Mouse (Mus musculus) heart, postnatal 0 days (tissue): ENCODE data around the gene Mrtfa. TPM values are rescaled to one million over a fixed set of nuclear protein-coding genes. Genes with fewer than 3 reads are reported as not detected.

Experiments used
- ATAC-seq: fragments of 200-750 bp; cut with Nextera tagmentation; 2 replicates; pipeline ENCODE4 v1.8.0; 2017; ENCODE audit warnings: low read depth, moderate number of reproducible peaks, moderate library complexity; ENCODE audit not compliant: insufficient read depth
- DNase-seq: peaks from one replicate; pipeline ENCODE4 v3.0.0-alpha.2; 2016; ENCODE audit warnings: low spot score
- H3K27ac ChIP-seq: fragments of 300-500 bp; sonication (generic); 2 replicates; pipeline ENCODE4 v1.5.1; 2014; ENCODE audit warnings: low read depth, mild to moderate bottlenecking
- H3K27me3 ChIP-seq: fragments of 300-500 bp; sonication (generic); 2 replicates; pipeline ENCODE4 v1.6.1; 2014; ENCODE audit warnings: low read length, mixed read lengths; ENCODE audit not compliant: control insufficient read depth, insufficient read depth
- H3K36me3 ChIP-seq: fragments of 300-500 bp; sonication (generic); replicated peaks from 2 replicates; pipeline ENCODE4 v1.6.1; 2014; ENCODE audit warnings: low read length, mixed read lengths; ENCODE audit not compliant: control insufficient read depth, insufficient read depth
- H3K4me1 ChIP-seq: fragments of 300-500 bp; sonication (generic); 2 replicates; pipeline ENCODE4 v1.6.1; 2014; ENCODE audit warnings: antibody characterized with exemption; ENCODE audit not compliant: control insufficient read depth, insufficient read depth
- H3K4me2 ChIP-seq: fragments of 300-500 bp; sonication (generic); 2 replicates; pipeline ENCODE4 v1.6.1; 2014; ENCODE audit warnings: low read depth, mild to moderate bottlenecking, low read length, moderate library complexity
- H3K4me3 ChIP-seq: fragments of 300-500 bp; sonication (generic); 2 replicates; pipeline ENCODE4 v1.5.1; 2014; ENCODE audit warnings: low read depth, low read length
- H3K9ac ChIP-seq: fragments of 300-500 bp; sonication (generic); replicated peaks from 2 replicates; pipeline ENCODE4 v1.6.1; 2014; ENCODE audit warnings: low read depth, low read length, mixed read lengths
- H3K9me3 ChIP-seq: fragments of 300-500 bp; sonication (generic); replicated peaks from 2 replicates; pipeline ENCODE4 v1.6.1; 2016; ENCODE audit warnings: low read length; ENCODE audit not compliant: control insufficient read depth
- CTCF ChIP-seq: IDR thresholded peaks from 2 replicates; pipeline ENCODE4 v1.5.1; 2016; ENCODE audit warnings: antibody characterized with exemption, control low read depth, low read depth
- EP300 ChIP-seq: IDR thresholded peaks from 2 replicates; pipeline ENCODE4 v1.6.1; 2016; ENCODE audit warnings: antibody characterized with exemption, low read depth
- WGBS: fragments of 180-500 bp; shearing (Covaris S2); extraction: QIAGEN DNeasy Blood & Tissue Kit; methylation state at CpG from one replicate; pipeline ENCODE4 v1.1.7; 2014; 5-methylcytosine and 5-hydroxymethylcytosine counted together
- polyA plus RNA-seq: library from polyadenylated mRNA; unstranded; fragments of >200 nt; fragmentation: Nextera tagmentation; extraction: Ambion mirVana; gene quantifications from 2 replicates; pipeline ENCODE4 v1.2.1, GENCODE M21; 2015
- total RNA-seq: library from RNA; depleted of rRNA; stranded (reverse); fragments of >200 nt; gene quantifications from 2 replicates; pipeline ENCODE4 v1.2.3, GENCODE M21; 2014; ENCODE audit warnings: low replicate concordance

Gene Mrtfa
- total and polyA plus RNA-seq, 2 experiments from 2014 or later = 4.9 to 26.0 TPM

DNA sequence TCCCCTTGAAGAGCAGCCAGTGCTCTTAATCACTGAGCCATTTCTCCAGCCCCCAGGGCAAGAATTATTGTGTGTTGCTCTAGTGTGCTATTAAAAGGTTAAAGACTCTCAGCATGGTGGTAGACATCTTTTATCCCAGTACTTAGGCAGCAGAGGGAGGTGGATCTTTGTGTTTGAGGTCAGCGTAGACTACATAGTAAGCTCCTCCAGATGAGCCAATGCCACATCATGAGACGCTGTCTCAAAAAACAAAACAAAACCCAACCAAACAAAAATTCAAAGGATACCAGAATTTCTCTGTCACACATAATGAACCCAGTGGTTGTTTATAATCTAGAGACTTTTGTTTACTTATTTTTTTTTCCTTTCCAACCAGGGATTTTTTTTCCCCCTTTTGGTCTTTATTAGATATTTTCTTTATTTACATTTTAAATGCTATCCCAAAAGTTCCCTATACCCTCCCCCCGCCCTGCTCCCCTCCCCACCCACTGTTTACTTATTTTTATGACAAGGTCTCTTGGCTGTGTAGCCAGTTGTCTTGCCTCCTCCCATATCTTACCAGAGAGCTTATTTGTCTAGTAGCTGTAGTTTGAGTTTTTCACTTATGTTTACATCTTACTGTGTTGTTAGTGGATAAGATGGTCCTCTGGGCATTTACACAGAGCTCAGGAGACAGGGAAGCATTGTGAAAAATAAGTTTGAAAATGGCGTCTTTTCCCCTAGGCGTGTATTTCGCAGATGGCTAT is 194.3 kb downstream of the Mrtfa start:
- H3K36me3 ChIP-seq = no peaks in the 10 kb centered on the region
- H3K4me2 ChIP-seq = no peak overlapping the region
- ATAC-seq (no peak), DNase-seq (no peak)
- no peaks in the 10 kb centered on the region for H3K4me1 ChIP-seq
- no peaks in the 10 kb centered on the region for H3K27me3 ChIP-seq
- H3K9ac ChIP-seq = no peak overlapping the region
- WGBS = 92% methylated on average over 6 of the region's 6 CpGs
- H3K9me3 ChIP-seq = no peaks in the 10 kb centered on the region
- H3K27ac ChIP-seq = no peak overlapping the region
- TF ChIP-seq EP300 = no peak
- TF ChIP-seq CTCF = no peak
- H3K4me3 ChIP-seq = no peak overlapping the region

DNA sequence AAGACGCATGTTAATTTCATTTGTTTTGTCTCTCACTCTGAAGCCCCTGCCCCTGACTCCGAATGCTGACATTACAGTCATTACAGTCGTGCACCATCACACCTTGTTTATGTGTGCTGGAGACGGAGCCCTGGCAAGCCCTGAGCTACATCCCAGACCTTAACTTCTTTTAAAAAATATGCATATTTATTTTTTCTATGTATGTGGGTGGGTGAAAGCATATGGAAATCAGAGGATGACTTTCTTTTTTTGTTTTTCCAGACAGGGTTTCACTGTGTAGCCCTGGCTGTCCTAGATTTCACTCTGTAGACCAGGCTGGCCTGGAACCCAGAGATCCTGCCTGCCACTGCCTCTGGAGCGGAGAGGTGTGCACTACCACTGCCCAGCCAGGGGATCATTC is 195.6 kb downstream of the Mrtfa start:
- TF ChIP-seq CTCF = no peak
- TF ChIP-seq EP300 = no peak
- H3K27ac ChIP-seq = no peak overlapping the region
- 86% methylated on average over 5 of the region's 5 CpGs for WGBS
- H3K4me1 ChIP-seq = no peaks in the 10 kb centered on the region
- DNase-seq (no peak), ATAC-seq (no peak)
- no peak overlapping the region for H3K4me3 ChIP-seq
- H3K4me2 ChIP-seq = no peak overlapping the region
- no peaks in the 10 kb centered on the region for H3K27me3 ChIP-seq
- no peak overlapping the region for H3K9ac ChIP-seq
- H3K9me3 ChIP-seq = no peaks in the 10 kb centered on the region
- no peaks in the 10 kb centered on the region for H3K36me3 ChIP-seq

DNA sequence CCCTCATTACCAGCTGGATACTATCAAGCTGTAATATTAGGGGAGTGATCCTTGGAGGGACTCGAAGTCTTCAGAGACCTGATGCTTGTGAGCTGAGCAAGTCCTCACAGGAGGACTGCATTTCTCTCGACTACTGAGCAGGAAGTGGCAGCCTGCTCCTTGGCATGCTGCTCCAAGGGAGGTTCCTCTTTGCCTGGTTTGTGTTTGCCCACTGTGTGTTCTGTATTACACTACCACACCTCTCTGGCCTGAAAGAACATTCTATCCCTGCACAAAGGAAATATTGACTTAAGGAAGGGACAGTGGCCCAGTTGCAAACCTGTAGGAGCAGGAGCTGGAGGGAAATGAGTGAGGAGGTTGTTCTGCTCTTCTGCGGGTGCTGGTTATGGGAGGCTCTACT is 200.8 kb downstream of the Mrtfa start:
- Histone ChIP-seq H3K4me1 (no peaks in the 10 kb centered on the region), H3K4me2 (no peak overlapping the region), H3K36me3 (no peaks in the 10 kb centered on the region), H3K9ac (no peak overlapping the region), H3K27me3 (no peaks in the 10 kb centered on the region), H3K4me3 (no peak overlapping the region), H3K27ac (no peak overlapping the region), H3K9me3 (no peaks in the 10 kb centered on the region)
- no peak for ATAC-seq
- no peak for DNase-seq
- WGBS = 62% methylated on average over 3 of the region's 3 CpGs
- TF ChIP-seq CTCF = no peak
- TF ChIP-seq EP300 = no peak

DNA sequence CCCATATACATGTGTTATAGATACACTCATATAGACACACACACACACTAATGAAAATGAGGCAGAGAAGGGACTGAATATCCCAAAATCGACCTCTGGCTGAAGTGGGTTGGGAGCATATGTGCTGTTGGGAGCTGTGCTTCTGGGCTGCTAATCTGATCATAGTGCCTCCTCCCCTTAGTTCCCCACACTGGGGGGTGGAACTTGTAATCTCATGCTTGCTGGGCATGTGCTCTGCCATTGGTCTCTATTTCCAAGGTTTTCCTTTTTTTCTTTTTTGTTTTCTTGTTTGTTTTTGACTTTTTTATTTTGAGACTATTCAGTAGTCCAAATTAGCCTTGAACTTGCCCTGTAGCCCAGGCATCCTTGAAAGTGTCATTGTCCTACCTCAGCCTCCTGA is 202.2 kb downstream of the Mrtfa start:
- TF ChIP-seq EP300 (no peak), CTCF (no peak)
- Histone ChIP-seq H3K4me3 (no peak overlapping the region), H3K36me3 (no peaks in the 10 kb centered on the region), H3K9me3 (no peaks in the 10 kb centered on the region), H3K9ac (no peak overlapping the region), H3K4me1 (no peaks in the 10 kb centered on the region), H3K27me3 (no peaks in the 10 kb centered on the region), H3K27ac (no peak overlapping the region), H3K4me2 (no peak overlapping the region)
- ATAC-seq (no peak), DNase-seq (no peak)
- WGBS = 13% methylated on average over 1 of the region's 1 CpGs

DNA sequence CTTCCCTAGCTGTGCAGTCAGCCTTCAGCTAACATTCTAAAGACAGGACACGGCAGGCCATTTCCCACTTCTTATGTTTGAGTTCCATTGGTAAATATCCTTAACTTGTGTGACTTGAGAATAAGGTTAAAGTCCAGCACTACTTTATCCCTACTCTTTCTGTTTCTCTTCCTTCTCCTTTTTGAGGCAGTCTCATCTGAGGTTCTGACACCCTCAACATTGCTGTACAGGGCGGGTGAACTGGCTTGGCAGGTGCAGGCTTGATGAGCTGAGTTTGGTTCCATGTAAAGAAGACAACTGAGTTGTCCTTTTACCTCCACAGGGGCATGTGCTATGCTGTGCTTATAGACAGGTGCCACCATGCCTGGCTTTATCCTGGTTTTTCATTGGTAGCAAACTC is 207.3 kb downstream of the Mrtfa start:
- Histone ChIP-seq H3K4me1 (0 out of 2 replicates have a peak, but pooled peaks cover 4% of the 10 kb centered on the region), H3K27ac (no peak overlapping the region), H3K4me3 (no peak overlapping the region), H3K9me3 (no peaks in the 10 kb centered on the region), H3K4me2 (no peak overlapping the region), H3K36me3 (no peaks in the 10 kb centered on the region), H3K27me3 (no peaks in the 10 kb centered on the region), H3K9ac (no peak overlapping the region)
- ATAC-seq (no peak), DNase-seq (no peak)
- WGBS = 79% methylated on average over 2 of the region's 2 CpGs
- no peak for TF ChIP-seq CTCF

DNA sequence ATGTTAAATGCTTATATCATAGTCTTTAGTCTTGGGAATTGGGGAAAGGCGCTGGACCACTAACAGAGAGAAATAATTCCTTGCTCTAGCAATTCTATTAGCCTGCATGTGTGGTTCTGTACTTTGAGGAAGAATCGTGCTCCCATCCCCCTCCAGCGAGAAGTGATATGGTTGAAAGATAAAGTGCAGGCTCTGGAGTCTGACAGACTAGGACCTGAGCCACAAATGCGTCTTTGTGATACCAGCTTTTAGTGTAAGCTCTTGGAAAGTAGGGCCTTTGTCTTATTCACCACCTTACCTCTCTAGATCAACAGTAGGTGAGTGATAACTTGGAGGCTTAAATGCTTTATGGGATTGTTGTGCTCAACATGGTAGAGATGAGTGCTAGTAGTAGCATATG is 209.4 kb downstream of the Mrtfa start:
- H3K27me3 ChIP-seq = no peaks in the 10 kb centered on the region
- no peak overlapping the region for H3K9ac ChIP-seq
- H3K4me1 ChIP-seq = 0 out of 2 replicates have a peak, but pooled peaks cover 4% of the 10 kb centered on the region
- DNase-seq = no peak
- TF ChIP-seq EP300 (no peak), CTCF (no peak)
- 39% methylated on average over 4 of the region's 4 CpGs for WGBS
- H3K4me2 ChIP-seq = no peak overlapping the region
- no peak for ATAC-seq
- no peaks in the 10 kb centered on the region for H3K9me3 ChIP-seq
- no peak overlapping the region for H3K4me3 ChIP-seq
- no peaks in the 10 kb centered on the region for H3K36me3 ChIP-seq
- H3K27ac ChIP-seq = no peak overlapping the region
